8 mouse cellular contexts compared by ENCODE assay signal in the genomic region with DNA sequence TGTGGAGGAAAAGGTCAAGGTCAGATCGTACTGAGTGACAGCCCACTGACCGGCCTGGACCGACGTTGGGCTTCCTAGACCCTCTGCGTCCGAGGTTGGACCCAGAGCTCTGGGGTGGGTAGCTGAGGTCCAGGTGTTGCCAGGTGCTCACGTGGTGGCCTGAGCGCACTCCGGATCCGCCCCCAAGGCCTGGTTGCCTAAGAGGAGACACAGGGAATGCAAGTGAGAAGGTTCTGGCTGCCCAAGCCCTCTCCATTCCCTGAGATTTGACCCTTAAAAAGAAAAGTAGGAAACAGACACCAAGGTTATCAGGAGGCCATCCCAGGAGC. TPM values are rescaled to one million over a fixed set of nuclear protein-coding genes. Genes with fewer than 3 reads are reported as not detected.
DNase-seq lines count a peak whose midpoint lies in the region; ATAC-seq and TF ChIP-seq lines count a peak whose summit lies in the region.

No protein-coding gene starts in this region.

- no peak overlapping the region for H3K27ac ChIP-seq in ES-E14 (ENCODE audit: insufficient read depth, low read depth, low read length, poor library complexity, severe bottlenecking)
- H3K27ac ChIP-seq in forebrain, embryonic 12.5 days, result no peak overlapping the region
- peak overlapping the region; percentile 57 for H3K27ac ChIP-seq in kidney, embryonic 15.5 days
- H3K27ac ChIP-seq in macrophage, result no peak overlapping the region

- peaks cover 0 to 14% of the 10 kb centered on the region in 2 experiments; a peak in 2 of 4 replicates for H3K4me1 ChIP-seq in ES-E14 (ENCODE audit: control insufficient read depth in 2 of 2, insufficient read depth in 2 of 2, low read length in 2 of 2, poor library complexity in 1 of 2)
- peaks cover 23% of the 10 kb centered on the region for H3K4me1 ChIP-seq in forebrain, embryonic 12.5 days
- peaks cover 27% of the 10 kb centered on the region for H3K4me1 ChIP-seq in kidney, embryonic 15.5 days

- H3K4me3 ChIP-seq in ES-E14 (ENCODE audit: insufficient read depth in 1 of 2, low read depth in 1 of 2, low read length in 2 of 2, poor library complexity in 1 of 2, severe bottlenecking in 1 of 2), result peak overlapping the region; percentile 73 to 91
- H3K4me3 ChIP-seq in forebrain, embryonic 12.5 days (replicated peaks), result peak overlapping the region; percentile 76
- H3K4me3 ChIP-seq in kidney, embryonic 15.5 days (replicated peaks), result peak overlapping the region; percentile 62
- H3K4me3 ChIP-seq in macrophage (ENCODE audit: inconsistent target), result peak overlapping the region; percentile 75

- H3K36me3 ChIP-seq in ES-E14 (ENCODE audit: control insufficient read depth, insufficient read depth, low read length, poor library complexity, severe bottlenecking), result peaks cover 31% of the 10 kb centered on the region
- H3K36me3 ChIP-seq in forebrain, embryonic 12.5 days (replicated peaks), result peaks cover 38% of the 10 kb centered on the region
- H3K36me3 ChIP-seq in kidney, embryonic 15.5 days, result peaks cover 37% of the 10 kb centered on the region
- peaks cover 23% of the 10 kb centered on the region; the same call in 1 of the 2 replicates for H3K36me3 ChIP-seq in macrophage (ENCODE audit: inconsistent target)

- H3K9me3 ChIP-seq in ES-E14 (ENCODE audit: control insufficient read depth, insufficient read depth, low read depth, low read length), result no peaks in the 10 kb centered on the region
- H3K9me3 ChIP-seq in forebrain, embryonic 12.5 days, result no peaks in the 10 kb centered on the region
- no peaks in the 10 kb centered on the region for H3K9me3 ChIP-seq in kidney, embryonic 15.5 days (replicated peaks)

- H3K79me2 ChIP-seq in macrophage (ENCODE audit: inconsistent target), result no peaks in the 10 kb centered on the region; the same call in 1 of the 2 replicates

- peak overlapping the region; percentile 87 for H3K4me2 ChIP-seq in forebrain, embryonic 12.5 days
- H3K4me2 ChIP-seq in kidney, embryonic 15.5 days, result peak overlapping the region; percentile 91

- peak overlapping the region; percentile 82 for H3K9ac ChIP-seq in ES-E14 (ENCODE audit: insufficient read depth, low read depth, low read length, poor library complexity, severe bottlenecking)
- H3K9ac ChIP-seq in forebrain, embryonic 12.5 days, result peak overlapping the region; percentile 81
- peak overlapping the region; percentile 65 for H3K9ac ChIP-seq in kidney, embryonic 15.5 days

- DNase-seq in A20 (ENCODE audit: low read depth, low spot score) (peak; percentile 61), ES-E14 (ENCODE audit: low read depth, low spot score) (peak; percentile 25), adipocyte (ENCODE audit: low spot score) (no peak)
- DNase-seq in right cerebral cortex, adult 18-20 months, result no peak
- DNase-seq in adrenal gland, postnatal 25 days, result no peak

- ATAC-seq in forebrain, embryonic 12.5 days (ENCODE audit: low FRiP score), result no peak; the same call in 1 of the 2 replicates
- ATAC-seq in kidney, embryonic 15.5 days (replicated peaks; ENCODE audit: low FRiP score), result peak; percentile 66

- in situ Hi-C loops in ES-E14 (cut with MboI; ENCODE audit: low sequenced_read_pairs in 2 of 2, unreplicated experiment in 2 of 2), result no loop called here

- 0 out of 2 replicates have a peak, but pooled peaks cover 3% of the 10 kb centered on the region for H3K27me3 ChIP-seq in forebrain, embryonic 12.5 days
- no peaks in the 10 kb centered on the region for H3K27me3 ChIP-seq in kidney, embryonic 15.5 days

- WGBS in forebrain, embryonic 12.5 days, result 2% methylated on average over 10 of the region's 10 CpGs
- WGBS in kidney, embryonic 15.5 days, result 0% methylated on average over 10 of the region's 10 CpGs
- WGBS in macrophage (ENCODE audit: missing documents), result 0% methylated on average over 10 of the region's 10 CpGs

TF ChIP-seq in ES-E14, 5 proteins besides CTCF, POLR2A, EP300 and RAD21:
- TF ChIP-seq CHD2 (IDR thresholded peaks at IDR 0.05; ENCODE audit: low read depth, low read length) (no peak), ZNF384 (IDR thresholded peaks at IDR 0.05; ENCODE audit: low read depth, low read length) (no peak), ZC3H11A (IDR thresholded peaks at IDR 0.05; ENCODE audit: borderline replicate concordance, low read depth, low read length) (no peak), HCFC1 (IDR thresholded peaks at IDR 0.05; ENCODE audit: borderline replicate concordance, insufficient read depth, low read length) (no peak), MAFK (IDR thresholded peaks at IDR 0.05; ENCODE audit: insufficient read depth, low read depth, low read length) (no peak)

RNA-seq across cellular contexts. Expression of gene Ppif, which starts 0.6 kb away (rescaled TPM):
- 24.9 and 27.0 TPM in 2 replicates for total RNA-seq in ES-E14 (2012; rRNA removed)
- polyA plus RNA-seq in forebrain, embryonic 12.5 days (2016; fragmentation: Nextera tagmentation; extraction: Ambion mirVana), result 32.4 and 35.6 TPM in 2 replicates
- 41.5 and 42.1 TPM in 2 replicates for polyA plus RNA-seq in kidney, embryonic 15.5 days (2015; fragmentation: Nextera tagmentation; extraction: Ambion mirVana)
- 10 to 100 TPM in 14 of 26 experiments, 1 to 10 TPM in 12; 2.7 to 18.5 (median 11.4) TPM for total RNA-seq in macrophage (2018; cell fraction: chromatin; rRNA removed)
- total RNA-seq in macrophage (2018; cell fraction: cytosol; rRNA removed), result 10 to 100 TPM in 10 of 26 experiments, 1 to 10 TPM in 16; 4.6 to 13.4 (median 9.1) TPM
- 10 to 100 TPM in 8 of 26 experiments, 1 to 10 TPM in 18; 1.9 to 23.1 (median 8.0) TPM for total RNA-seq in macrophage (2018; cell fraction: nucleus; rRNA removed)
- polyA plus RNA-seq in macrophage (2018), result 8.2 to 17.3 TPM (median 9.7 TPM) in 3 replicates
- total RNA-seq in adrenal gland, postnatal 25 days (2021), result 29.4 and 35.9 TPM in 2 replicates

Comparison
In these comparisons a context has a peak if more than half of its experiments do, and no peak if none do; other contexts are left out.
1. DNase-seq: peak in A20 (single experiment) and ES-E14 (single experiment); none in adipocyte (single experiment), right cerebral cortex, adult 18-20 months (single experiment) and adrenal gland, postnatal 25 days (single experiment).
2. Peak in every context shown above with its lines, with median percentiles within 50 percentile points of each other: H3K4me3 ChIP-seq and H3K9ac ChIP-seq.